ENCODE assay signal across 13 mouse cellular contexts in genomic region chr17:49269943-49270342, GRCm38 (mm10).
DNase-seq lines count a peak whose midpoint lies in the region; ATAC-seq lines count a peak whose summit lies in the region.
"Had no signal": no experiment of that assay in that cellular context is flagged by ENCODE, and none has a peak within 500 bp of the region (broad histone marks: within the 10 kb centered on the region; RNA-seq: fewer than 3 reads in every experiment).

No protein-coding gene starts in this region.

- intact Hi-C loops in heart, postnatal 14 days (cut with DNase I): no loop called here

- no peaks in the 10 kb centered on the region for H3K36me3 ChIP-seq in heart, embryonic 13.5 days
- no peaks in the 10 kb centered on the region for H3K36me3 ChIP-seq in midbrain, embryonic 14.5 days (ENCODE audit: control insufficient read depth, insufficient read depth, low read length)
- H3K36me3 ChIP-seq in midbrain, embryonic 10.5 days: no peaks in the 10 kb centered on the region
- H3K36me3 ChIP-seq: hindbrain, embryonic 15.5 days; limb, embryonic 15.5 days had no signal

- no peak overlapping the region for H3K4me2 ChIP-seq in heart, embryonic 13.5 days
- H3K4me2 ChIP-seq in midbrain, embryonic 14.5 days (ENCODE audit: low read length): no peak overlapping the region
- H3K4me2 ChIP-seq: hindbrain, embryonic 15.5 days; limb, embryonic 15.5 days had no signal

- 58% methylated on average over 7 of the region's 7 CpGs for WGBS in heart, embryonic 13.5 days
- WGBS in midbrain, embryonic 14.5 days: 86% methylated on average over 7 of the region's 7 CpGs
- 95% methylated on average over 7 of the region's 7 CpGs for WGBS in midbrain, embryonic 10.5 days

- 0 out of 2 replicates have a peak, but pooled peaks cover 3% of the 10 kb centered on the region for H3K4me1 ChIP-seq in heart, embryonic 13.5 days
- peaks cover 3% of the 10 kb centered on the region; the same call in 1 of the 2 replicates for H3K4me1 ChIP-seq in midbrain, embryonic 14.5 days (ENCODE audit: control insufficient read depth, insufficient read depth, low read length)
- peaks cover 9% of the 10 kb centered on the region; the same call in 1 of the 2 replicates for H3K4me1 ChIP-seq in midbrain, embryonic 10.5 days
- H3K4me1 ChIP-seq: hindbrain, embryonic 15.5 days; limb, embryonic 15.5 days had no signal

- H3K27me3 ChIP-seq in heart, embryonic 13.5 days (replicated peaks): no peaks in the 10 kb centered on the region; the same call in 1 of the 2 replicates
- no peaks in the 10 kb centered on the region for H3K27me3 ChIP-seq in midbrain, embryonic 14.5 days (ENCODE audit: control insufficient read depth, insufficient read depth, low read length)
- H3K27me3 ChIP-seq in midbrain, embryonic 10.5 days (ENCODE audit: low read depth, poor library complexity, severe bottlenecking): no peaks in the 10 kb centered on the region
- H3K27me3 ChIP-seq: hindbrain, embryonic 15.5 days; limb, embryonic 15.5 days had no signal

- no peak for ATAC-seq in heart, embryonic 13.5 days (ENCODE audit: extremely low read depth, insufficient number of reproducible peaks, low FRiP score, low TSS enrichment)
- no peak for ATAC-seq in midbrain, embryonic 14.5 days (ENCODE audit: low FRiP score, low TSS enrichment)

- peak overlapping the region; percentile 28; the same call in 1 of the 2 replicates for H3K27ac ChIP-seq in heart, embryonic 13.5 days (replicated peaks)
- no peak overlapping the region for H3K27ac ChIP-seq in midbrain, embryonic 14.5 days (replicated peaks; ENCODE audit: low read depth, low read length)
- no peak overlapping the region for H3K27ac ChIP-seq in midbrain, embryonic 10.5 days (replicated peaks)
- H3K27ac ChIP-seq: hindbrain, embryonic 15.5 days; limb, embryonic 15.5 days had no signal

- H3K9ac ChIP-seq in heart, embryonic 13.5 days: no peak overlapping the region
- H3K9ac ChIP-seq in midbrain, embryonic 14.5 days (replicated peaks; ENCODE audit: low read length): no peak overlapping the region
- H3K9ac ChIP-seq: hindbrain, embryonic 15.5 days; limb, embryonic 15.5 days had no signal

- no peak overlapping the region for H3K4me3 ChIP-seq in heart, embryonic 13.5 days
- no peak overlapping the region for H3K4me3 ChIP-seq in midbrain, embryonic 14.5 days (replicated peaks; ENCODE audit: low read depth, low read length)
- no peak overlapping the region for H3K4me3 ChIP-seq in midbrain, embryonic 10.5 days
- H3K4me3 ChIP-seq: hindbrain, embryonic 15.5 days; limb, embryonic 15.5 days had no signal

- no peaks in the 10 kb centered on the region; the same call in 1 of the 2 replicates for H3K9me3 ChIP-seq in heart, embryonic 13.5 days
- no peaks in the 10 kb centered on the region for H3K9me3 ChIP-seq in midbrain, embryonic 14.5 days (ENCODE audit: control insufficient read depth, low read length)
- H3K9me3 ChIP-seq in midbrain, embryonic 10.5 days (replicated peaks): no peaks in the 10 kb centered on the region
- H3K9me3 ChIP-seq: hindbrain, embryonic 15.5 days; limb, embryonic 15.5 days had no signal

- peak; percentile 23 for DNase-seq in adrenal gland, postnatal 10 days
- DNase-seq in adrenal gland, adult 8-10 months: no peak
- no peak for DNase-seq in heart, postnatal 14 days
- peak; percentile 16 for DNase-seq in kidney, postnatal 10 days
- DNase-seq in kidney, postnatal 25 days: no peak
- peak; percentile 40 for DNase-seq in midbrain, embryonic 14.5 days
- DNase-seq in midbrain, embryonic 10.5 days (ENCODE audit: low spot score): no peak
- DNase-seq: cerebellum, adult 8-10 months; heart, adult 11 months; thymus, adult 2 months had no signal

Comparison
In these comparisons a context has a peak if more than half of its experiments do, and no peak if none do; other contexts are left out.
1. DNase-seq: peak in adrenal gland, postnatal 10 days (single experiment), kidney, postnatal 10 days (single experiment) and midbrain, embryonic 14.5 days (single experiment); none in adrenal gland, adult 8-10 months (single experiment), heart, postnatal 14 days (0 of 2), kidney, postnatal 25 days (0 of 2) and midbrain, embryonic 10.5 days (single experiment).